Mouse (Mus musculus): ENCODE results near the gene Mmp2.
"Not testable (repeated sequence)": the region's sequence is repeated elsewhere in the genome, so short reads cannot be mapped to it uniquely, and the experiment has no call there.

Mmp2 gene

GRCm38 (mm10) chr8:92839161-92839560 is 12.1 kb downstream of the Mmp2 start:
- DNase-seq (ENCODE audit: low spot score) = no peak

DNA sequence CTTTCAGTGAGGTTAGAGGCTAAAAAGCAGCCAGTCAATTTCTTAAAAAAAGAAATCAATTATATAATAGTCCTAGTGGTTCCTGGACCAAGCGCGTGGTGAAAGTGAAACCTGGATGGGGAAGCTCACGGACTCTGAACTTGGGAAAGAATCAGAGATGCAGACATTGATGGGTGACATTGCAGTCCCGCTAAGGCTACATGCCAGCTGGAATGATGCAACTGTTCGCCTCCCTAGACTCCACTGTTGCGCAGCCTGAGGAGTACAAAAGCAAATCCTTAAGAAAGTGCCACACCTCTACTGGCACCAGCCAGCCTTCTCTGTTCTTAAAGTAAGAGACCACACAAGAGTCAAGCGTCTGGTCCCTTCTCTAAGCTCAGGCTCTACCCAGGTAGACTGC is 12.8 kb downstream of the Mmp2 start:
- peak; percentile 34 for DNase-seq (ENCODE audit: low spot score)

GRCm38 (mm10) chr8:92846684-92847083 is 19.6 kb downstream of the Mmp2 start:
- peak; percentile 44 for DNase-seq (ENCODE audit: low spot score)

GRCm38 (mm10) chr8:92847299-92847698 is 20.2 kb downstream of the Mmp2 start:
- DNase-seq (ENCODE audit: low spot score) = peak; percentile 56

DNA sequence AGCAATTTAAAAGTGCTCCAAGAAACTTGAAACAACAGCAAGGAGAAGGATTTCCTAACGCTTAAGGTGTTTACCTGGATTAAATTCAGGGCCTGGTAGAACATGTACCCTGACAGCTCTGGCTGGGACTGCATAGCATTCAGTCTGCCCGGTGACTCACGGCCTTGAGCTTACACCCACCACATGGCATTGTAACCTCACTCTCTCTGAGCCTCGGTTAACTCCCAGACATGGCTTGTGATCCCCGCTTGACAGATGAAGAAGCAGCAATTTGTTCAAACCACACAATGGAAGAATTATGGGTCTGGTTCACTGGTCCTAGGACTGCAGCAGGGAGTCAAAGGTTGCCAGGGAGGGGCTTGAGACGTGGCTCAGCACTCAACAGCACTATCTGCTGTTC is 22.2 kb downstream of the Mmp2 start:
- peak; percentile 49 for DNase-seq (ENCODE audit: low spot score)

DNA sequence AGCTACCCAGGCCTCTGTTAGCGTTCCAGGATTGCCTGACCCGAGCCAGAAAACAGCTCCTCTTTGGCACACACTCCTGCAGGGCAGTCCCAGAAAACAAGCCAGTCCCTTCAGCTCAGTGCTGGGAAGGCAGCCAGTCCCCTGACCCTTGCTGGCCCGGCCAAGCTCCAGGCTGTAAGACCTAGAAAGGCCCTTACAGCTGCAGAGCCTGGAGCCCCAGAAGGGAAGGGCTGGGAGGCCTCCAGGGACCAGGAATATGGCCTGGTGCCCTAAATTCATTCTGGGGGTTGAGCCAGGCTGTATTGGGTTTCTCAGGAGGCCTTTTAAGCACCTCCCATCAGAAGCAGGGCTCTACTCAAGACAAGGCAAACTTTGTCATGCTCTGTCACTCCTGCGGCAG is 23.1 kb downstream of the Mmp2 start:
- DNase-seq (ENCODE audit: low spot score) = peak; percentile 86

DNA sequence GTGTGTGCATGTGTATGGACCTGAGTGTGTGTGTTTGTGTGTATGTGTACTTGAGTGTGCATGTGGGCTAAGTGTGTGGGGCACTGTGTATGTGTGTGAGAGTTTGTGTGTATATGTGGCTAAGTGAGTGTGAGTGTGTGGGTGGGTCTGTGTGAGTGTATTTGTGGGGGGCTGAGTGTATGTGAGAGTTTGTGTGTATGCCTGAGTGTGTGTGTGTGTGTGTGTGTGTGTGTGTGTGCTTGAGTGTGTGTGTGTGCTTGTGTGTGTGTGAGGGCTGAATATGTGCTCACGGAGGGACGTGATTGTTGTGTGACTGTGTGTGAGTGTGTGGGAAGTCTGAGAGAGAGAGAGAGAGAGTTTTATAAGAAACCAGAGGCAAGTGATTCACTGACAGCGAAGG is 24.3 kb downstream of the Mmp2 start:
- no peak for DNase-seq (ENCODE audit: low spot score)

DNA sequence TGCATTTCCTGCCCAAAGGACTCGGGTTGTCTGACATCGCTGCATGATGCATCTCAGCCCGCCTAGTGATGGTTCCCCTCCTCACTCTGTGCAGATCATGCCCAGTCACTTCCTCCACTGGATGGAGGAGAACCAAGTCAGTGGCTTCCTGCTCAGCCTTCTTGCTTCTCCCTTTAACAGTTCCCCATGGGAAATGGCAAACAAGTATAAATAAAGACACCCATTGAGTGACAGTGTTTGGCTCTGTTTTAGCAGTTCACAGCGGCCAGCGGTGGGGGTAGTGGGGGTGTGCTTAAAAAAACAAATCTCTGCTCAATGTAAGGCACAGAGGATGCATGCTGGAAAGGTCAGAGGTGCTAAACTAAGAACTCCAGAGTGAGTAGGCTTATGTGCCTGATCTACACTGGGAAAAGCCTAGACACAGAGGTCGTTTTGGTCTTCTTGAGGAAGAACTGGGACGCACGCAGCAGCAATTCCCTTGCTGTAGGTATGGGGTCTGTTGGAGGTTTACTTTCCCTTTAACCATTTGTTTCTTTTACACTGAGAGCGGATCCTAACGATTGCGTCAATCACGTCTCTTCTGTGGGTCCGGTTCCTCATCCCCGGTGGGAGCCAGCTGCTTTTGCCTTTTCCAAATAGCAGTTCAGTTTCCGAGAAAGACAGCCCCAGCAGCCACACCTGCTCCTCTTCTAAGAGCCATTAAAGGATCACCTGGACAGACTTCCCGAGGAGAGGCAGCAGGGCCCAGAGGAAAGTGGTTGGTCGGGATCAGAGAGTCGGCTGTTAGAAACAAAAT is 26.3 kb downstream of the Mmp2 start:
- DNase-seq (ENCODE audit: low spot score) = no peak

DNA sequence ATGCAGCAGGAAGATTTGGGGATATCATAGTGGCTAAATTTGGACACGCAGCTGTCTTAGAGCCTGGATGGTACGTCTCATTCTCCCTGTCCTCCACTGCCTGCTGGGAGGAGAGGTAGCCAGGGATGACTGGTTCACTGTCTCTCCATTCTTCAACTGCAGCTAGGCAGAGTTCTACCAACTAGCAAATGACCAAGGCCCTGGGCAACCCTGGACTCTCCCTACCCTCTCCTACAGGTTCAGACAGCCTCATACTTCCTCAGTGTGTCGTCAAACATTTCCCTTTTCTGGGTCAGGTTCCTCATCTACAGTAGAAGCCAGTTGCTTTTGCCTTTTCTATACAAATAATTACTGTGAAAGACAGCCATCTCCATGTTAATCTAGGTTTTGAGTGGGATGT is 27.6 kb downstream of the Mmp2 start:
- no peak for DNase-seq (ENCODE audit: low spot score)

DNA sequence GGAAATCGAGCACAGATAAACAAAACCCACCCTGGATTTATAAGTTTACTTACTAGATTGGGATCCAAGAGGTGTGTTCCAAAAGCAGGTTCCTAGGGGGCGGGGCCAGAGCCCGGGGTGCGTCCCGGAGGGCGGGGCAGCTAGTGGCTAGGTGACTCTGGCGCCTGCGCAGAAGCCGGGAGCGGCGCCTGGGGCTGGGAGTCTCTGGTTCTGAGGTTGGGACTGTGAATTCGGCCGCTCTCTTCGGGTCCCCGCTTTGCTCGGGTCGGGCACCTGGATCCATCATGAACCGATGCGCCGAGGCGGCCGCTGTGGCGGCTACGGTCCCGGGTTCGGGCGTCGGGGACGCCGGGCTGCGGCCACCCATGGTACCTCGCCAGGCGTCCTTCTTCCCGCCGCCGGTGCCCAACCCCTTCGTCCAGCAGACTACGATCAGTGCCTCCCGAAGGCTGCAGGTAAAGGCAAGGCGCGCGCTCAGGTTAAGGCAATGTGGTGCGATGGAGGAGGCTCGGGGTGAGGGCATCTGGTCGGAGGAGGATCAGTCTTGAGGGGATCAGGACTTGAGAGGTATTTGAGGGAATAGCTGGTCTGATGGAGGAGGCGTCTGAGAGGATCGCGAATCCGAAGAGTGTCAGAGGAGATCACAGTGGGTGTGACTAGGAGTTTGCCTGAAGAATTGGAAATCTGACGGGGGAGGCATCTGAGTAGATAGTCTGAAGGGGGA is 28.2 kb downstream of the Mmp2 start, which contains the start of gene Lpcat2:
Gene Lpcat2 (plus strand): TSS at position 169 of the 724 bp plus-strand sequence.
- peak; percentile 94 for DNase-seq (ENCODE audit: low spot score)

- no peak for DNase-seq (ENCODE audit: low spot score)
These were observed 29.3 kb downstream of the Mmp2 start for GRCm38 (mm10) chr8:92856273-92856986.

GRCm38 (mm10) chr8:92858475-92859182 is 31.5 kb downstream of the Mmp2 start:
- no peak for DNase-seq (ENCODE audit: low spot score)

DNA sequence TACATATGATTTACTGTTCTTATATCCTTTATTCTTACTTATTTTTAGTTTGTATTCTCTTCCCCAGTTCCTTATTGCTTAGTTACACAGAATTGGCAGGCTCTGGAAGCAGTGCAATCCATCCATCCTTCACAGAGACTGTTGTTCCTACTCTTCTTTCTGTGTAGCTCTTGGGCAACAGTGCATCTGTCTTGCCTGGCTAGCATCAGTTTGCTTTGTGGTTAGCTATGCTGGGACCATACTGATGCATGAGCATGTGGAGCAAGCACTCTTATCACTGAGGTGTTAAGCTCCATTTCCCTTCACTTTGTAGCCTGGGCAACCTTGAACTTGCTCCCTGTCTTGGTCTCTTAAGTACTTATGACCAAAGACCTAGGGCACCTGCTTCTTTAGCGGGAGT is 34.9 kb downstream of the Mmp2 start:
- no peak for DNase-seq (ENCODE audit: low spot score)

DNA sequence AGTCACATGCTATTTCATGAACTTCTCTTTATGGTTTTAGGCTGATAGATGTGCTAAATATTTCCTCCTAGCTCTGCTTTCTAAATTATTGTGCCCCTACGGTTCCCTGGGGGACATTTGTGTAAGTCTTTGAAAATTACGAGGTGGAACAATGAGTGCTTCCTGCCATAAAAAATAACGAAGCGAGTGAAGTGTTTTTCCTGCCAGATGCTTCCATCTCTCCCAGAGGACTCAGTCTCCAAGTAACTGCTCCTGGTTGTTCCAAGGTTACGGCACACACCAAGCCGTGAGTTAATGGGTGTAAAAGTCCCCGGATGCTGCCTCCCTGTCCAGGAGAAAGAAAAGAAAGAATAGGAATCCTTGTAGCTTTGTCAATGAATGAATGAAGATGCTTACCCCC is 43.2 kb downstream of the Mmp2 start:
- DNase-seq (ENCODE audit: low spot score) = no peak

DNA sequence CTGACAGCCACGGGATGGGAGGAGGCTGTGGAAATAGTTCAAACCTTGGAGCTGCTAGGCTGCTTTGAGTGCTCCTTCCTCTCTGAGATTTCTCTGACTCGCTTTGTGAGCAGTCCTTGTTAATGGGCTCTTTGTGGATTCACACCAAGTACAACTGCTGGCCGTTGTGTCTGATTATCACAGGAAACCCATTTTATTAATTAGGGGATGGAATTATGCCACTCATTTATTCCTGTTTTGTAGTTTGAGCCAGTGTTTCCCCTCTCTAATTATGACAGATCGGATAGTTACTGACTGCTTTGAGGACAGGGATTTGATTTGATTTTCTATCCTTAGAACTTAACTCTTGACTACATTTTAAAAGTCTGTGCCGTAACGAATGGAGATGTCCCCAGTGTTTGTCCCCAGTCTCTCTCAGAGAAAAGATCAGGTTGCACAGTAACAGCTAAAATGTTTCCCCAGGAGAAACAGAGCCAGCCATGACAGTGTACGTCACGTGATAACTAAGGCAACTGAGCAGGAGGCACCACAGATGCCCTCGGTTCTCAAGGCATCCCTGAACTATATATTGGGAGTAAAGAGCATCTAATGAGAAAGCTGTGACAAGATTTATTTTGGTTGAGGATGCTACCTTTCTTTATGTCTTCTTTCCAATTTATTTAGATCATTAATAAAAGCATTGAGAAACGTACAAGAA is 45.1 kb downstream of the Mmp2 start:
- no peak for DNase-seq (ENCODE audit: low spot score)

DNA sequence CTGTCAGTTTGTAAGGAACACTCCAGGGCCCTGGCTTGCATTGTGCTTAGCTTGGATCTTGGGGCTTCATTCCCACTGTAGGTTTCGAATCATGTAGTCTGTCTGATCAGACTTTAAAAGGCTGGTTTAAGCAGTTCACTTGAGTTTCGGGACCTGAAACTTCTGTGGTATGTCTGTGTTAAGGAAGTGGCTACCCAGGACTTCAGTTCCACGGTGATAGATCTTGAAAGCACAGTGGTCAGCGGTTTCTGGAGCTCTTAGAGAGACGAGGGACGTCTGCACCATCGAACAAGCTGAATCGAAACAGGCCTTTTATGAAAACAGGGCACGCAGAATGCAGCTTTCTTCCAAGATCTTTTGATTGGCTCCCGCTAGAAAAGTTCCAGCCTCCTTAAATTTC is 48.7 kb downstream of the Mmp2 start:
- no peak for DNase-seq (ENCODE audit: low spot score)

- no peak for DNase-seq (ENCODE audit: low spot score)
These were observed 54.2 kb downstream of the Mmp2 start for GRCm38 (mm10) chr8:92881247-92881646.

DNA sequence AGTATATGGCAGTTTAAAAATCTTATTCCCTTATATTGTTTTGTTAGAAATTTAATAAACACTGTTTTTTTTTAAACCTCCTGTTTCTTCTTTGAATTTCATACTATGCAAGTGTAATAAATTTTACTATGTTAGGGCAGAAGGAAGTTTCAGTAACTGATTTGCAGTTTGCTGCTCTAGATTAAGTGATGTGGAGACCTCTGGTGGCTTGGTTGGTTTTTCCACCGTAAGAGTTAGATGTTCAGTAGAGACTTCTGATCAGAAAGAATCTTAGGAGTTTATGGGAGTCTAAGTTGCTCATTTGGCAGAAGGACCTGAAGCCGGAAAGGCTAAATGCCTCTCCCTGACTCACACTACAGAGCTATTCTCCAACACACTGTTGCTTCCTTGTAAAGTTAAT is 56.7 kb downstream of the Mmp2 start:
- DNase-seq (ENCODE audit: low spot score) = peak; percentile 44

DNA sequence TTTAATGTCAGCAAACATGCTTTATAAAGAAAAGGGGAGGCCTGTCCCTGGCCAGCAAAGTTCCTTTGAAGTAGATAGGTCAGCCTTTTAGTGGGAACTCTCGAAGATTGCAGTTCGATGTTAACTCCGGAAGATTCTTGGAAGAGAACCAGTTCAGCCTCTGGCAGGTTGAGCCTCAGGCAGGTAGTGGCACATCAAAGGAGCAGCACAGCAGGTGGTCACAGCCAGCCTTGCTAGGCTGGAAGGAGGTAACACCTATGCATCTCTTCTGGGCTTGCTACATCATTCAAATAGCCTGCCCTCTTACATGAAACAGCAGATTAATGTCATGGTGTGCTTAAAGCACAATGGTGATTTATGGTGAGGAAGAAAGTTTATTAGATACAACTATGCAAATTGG is 65.1 kb downstream of the Mmp2 start:
- DNase-seq (ENCODE audit: low spot score) = not testable (repeated sequence)

DNA sequence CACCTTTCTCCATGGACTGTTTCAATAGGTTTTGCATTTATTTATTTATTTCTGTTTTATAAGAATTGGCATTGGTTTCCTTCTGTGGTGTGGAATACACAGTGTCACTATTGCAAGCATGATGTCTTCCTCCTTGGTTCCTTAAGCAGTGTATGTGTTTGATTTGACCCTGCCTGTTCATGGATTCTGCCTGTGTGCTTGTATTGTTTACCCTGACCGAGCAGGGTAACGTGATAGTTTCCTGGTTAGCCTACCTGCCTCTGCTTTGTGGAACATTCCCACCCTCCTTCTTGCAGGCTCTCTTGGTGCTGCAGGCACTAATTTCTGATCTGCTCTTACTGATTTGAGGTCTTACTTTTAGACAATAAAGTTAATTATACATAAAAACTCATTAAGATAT is 66.8 kb downstream of the Mmp2 start:
- no peak for DNase-seq (ENCODE audit: low spot score)

DNA sequence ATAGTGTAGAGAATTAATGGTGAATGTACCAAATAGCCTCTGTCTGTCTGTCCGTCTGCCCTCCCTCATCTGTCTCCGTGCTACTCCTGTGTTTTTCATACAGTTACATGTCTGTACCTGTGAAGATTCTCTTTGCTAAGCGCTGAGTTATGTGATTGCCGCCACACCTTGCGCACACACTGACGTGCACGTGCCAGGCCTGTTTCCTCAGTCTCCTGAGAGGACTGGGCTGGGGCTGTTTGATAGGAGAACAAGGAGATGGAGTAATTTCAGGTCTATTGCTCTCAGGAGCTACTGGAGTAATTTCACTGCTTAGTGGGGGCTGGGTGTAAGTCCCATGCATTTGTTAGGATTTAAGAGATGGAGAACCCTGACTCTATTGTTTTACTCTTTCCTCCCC is 68.0 kb downstream of the Mmp2 start:
- DNase-seq (ENCODE audit: low spot score) = peak; percentile 48

- DNase-seq (ENCODE audit: low spot score) = no peak
These were observed 69.0 kb downstream of the Mmp2 start for GRCm38 (mm10) chr8:92896056-92896455.
